Mouse (Mus musculus) intestine, embryonic 14.5 days (tissue): ENCODE results near the gene Gabbr2. TPM values are rescaled to one million over a fixed set of nuclear protein-coding genes. Genes with fewer than 3 reads are reported as not detected.

Source experiments
- ATAC-seq: fragments of 200-750 bp; cut with Nextera tagmentation; replicated peaks from 2 replicates; pipeline ENCODE4 v1.8.0; 2017; ENCODE audit warnings: low read depth, moderate number of reproducible peaks, moderate TSS enrichment, moderate library complexity; ENCODE audit not compliant: low FRiP score, low TSS enrichment
- DNase-seq: peaks from one replicate; pipeline ENCODE4 v3.0.0-alpha.2; 2018; ENCODE audit warnings: low spot score
- H3K27ac ChIP-seq: fragments of 300-500 bp; sonication (generic); 2 replicates; pipeline ENCODE4 v1.5.1; 2014; ENCODE audit warnings: low read depth, mild to moderate bottlenecking, control low read depth
- H3K27me3 ChIP-seq: fragments of 300-500 bp; sonication (generic); replicated peaks from 2 replicates; pipeline ENCODE4 v1.6.1; 2014; ENCODE audit warnings: low read length, control low read depth; ENCODE audit not compliant: control insufficient read depth, insufficient read depth
- H3K36me3 ChIP-seq: fragments of 300-500 bp; sonication (generic); 2 replicates; pipeline ENCODE4 v1.6.1; 2014; ENCODE audit warnings: low read length, control low read depth; ENCODE audit not compliant: control insufficient read depth, insufficient read depth
- H3K4me1 ChIP-seq: fragments of 300-500 bp; sonication (generic); replicated peaks from 2 replicates; pipeline ENCODE4 v1.6.1; 2014; ENCODE audit warnings: low read length, control low read depth, mixed read lengths; ENCODE audit not compliant: control insufficient read depth, insufficient read depth
- H3K4me2 ChIP-seq: fragments of 300-500 bp; sonication (generic); 2 replicates; pipeline ENCODE4 v1.6.1; 2014; ENCODE audit warnings: low read length
- H3K4me3 ChIP-seq: fragments of 300-500 bp; sonication (generic); 2 replicates; pipeline ENCODE4 v1.5.1; 2014; ENCODE audit warnings: low read depth, low read length, control low read depth, mixed read lengths
- H3K9ac ChIP-seq: fragments of 300-500 bp; sonication (generic); 2 replicates; pipeline ENCODE4 v1.6.1; 2014; ENCODE audit warnings: mild to moderate bottlenecking, low read length
- H3K9me3 ChIP-seq: fragments of 300-500 bp; sonication (generic); 2 replicates; pipeline ENCODE4 v1.6.1; 2016; ENCODE audit warnings: low read length, control low read depth; ENCODE audit not compliant: control insufficient read depth
- WGBS: fragments of 180-500 bp; shearing (Covaris S2); extraction: QIAGEN DNeasy Blood & Tissue Kit; methylation state at CpG from one replicate; pipeline ENCODE4 v1.1.7; 2014; 5-methylcytosine and 5-hydroxymethylcytosine counted together
- polyA plus RNA-seq: library from polyadenylated mRNA; unstranded; fragments of >200 nt; fragmentation: Nextera tagmentation; extraction: Ambion mirVana; gene quantifications from 2 replicates; pipeline ENCODE4 v1.2.1, GENCODE M21; 2014

The Gabbr2 gene
- polyA plus RNA-seq, 1 experiment from 2014 or later: 0.16 TPM

GRCm38 (mm10) chr4:46870157-46870556, 121.5 kb downstream of the Gabbr2 start:
- H3K27me3 ChIP-seq: no peaks in the 10 kb centered on the region
- 42% methylated on average over 6 of the region's 6 CpGs for WGBS
- H3K9me3 ChIP-seq: no peaks in the 10 kb centered on the region
- no peak overlapping the region for H3K4me3 ChIP-seq
- no peak overlapping the region for H3K4me2 ChIP-seq
- no peak for ATAC-seq
- no peak overlapping the region for H3K9ac ChIP-seq
- no peaks in the 10 kb centered on the region for H3K4me1 ChIP-seq
- H3K36me3 ChIP-seq: no peaks in the 10 kb centered on the region
- no peak for DNase-seq
- no peak overlapping the region for H3K27ac ChIP-seq

GRCm38 (mm10) chr4:46869380-46869779, 122.3 kb downstream of the Gabbr2 start:
- no peaks in the 10 kb centered on the region for H3K27me3 ChIP-seq
- H3K36me3 ChIP-seq: no peaks in the 10 kb centered on the region
- H3K9ac ChIP-seq: no peak overlapping the region
- 85% methylated on average over 2 of the region's 2 CpGs for WGBS
- no peak overlapping the region for H3K4me3 ChIP-seq
- H3K27ac ChIP-seq: no peak overlapping the region
- H3K4me1 ChIP-seq: no peaks in the 10 kb centered on the region
- ATAC-seq (no peak), DNase-seq (no peak)
- no peak overlapping the region for H3K4me2 ChIP-seq
- no peaks in the 10 kb centered on the region for H3K9me3 ChIP-seq

DNA sequence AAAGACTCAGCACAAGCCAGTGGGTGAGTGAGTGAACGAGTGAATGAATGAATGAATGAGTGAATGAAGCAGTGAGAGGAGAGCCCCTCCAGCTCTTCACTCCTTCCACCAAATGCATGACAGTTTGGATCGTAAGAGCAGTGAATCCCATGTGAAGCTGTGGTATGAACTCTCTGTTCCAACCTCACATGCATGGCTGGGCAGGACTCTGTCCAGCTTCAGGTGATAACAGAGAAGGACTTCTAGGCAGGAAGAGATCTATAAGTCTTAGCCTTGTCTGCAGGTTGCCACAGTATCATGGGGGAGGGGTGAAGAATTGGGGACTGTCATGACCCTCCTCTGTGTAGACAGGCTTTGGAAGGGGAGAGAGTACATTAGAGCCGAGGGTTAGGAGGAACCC, 122.8 kb downstream of the Gabbr2 start:
- Histone ChIP-seq H3K9ac (no peak overlapping the region), H3K4me2 (no peak overlapping the region), H3K4me1 (0 out of 2 replicates have a peak, but pooled peaks cover under 1% of the 10 kb centered on the region), H3K9me3 (no peaks in the 10 kb centered on the region), H3K4me3 (no peak overlapping the region), H3K36me3 (no peaks in the 10 kb centered on the region), H3K27me3 (no peaks in the 10 kb centered on the region), H3K27ac (no peak overlapping the region)
- ATAC-seq (no peak), DNase-seq (no peak)
- 95% methylated on average over 3 of the region's 3 CpGs for WGBS

- Histone ChIP-seq H3K27me3 (no peaks in the 10 kb centered on the region), H3K4me2 (no peak overlapping the region), H3K4me1 (0 out of 2 replicates have a peak, but pooled peaks cover 3% of the 10 kb centered on the region), H3K36me3 (no peaks in the 10 kb centered on the region), H3K4me3 (no peak overlapping the region), H3K9me3 (no peaks in the 10 kb centered on the region), H3K9ac (no peak overlapping the region), H3K27ac (no peak overlapping the region)
- no peak for ATAC-seq
- 72% methylated on average over 5 of the region's 5 CpGs for WGBS
- DNase-seq: no peak
Observed at GRCm38 (mm10) chr4:46868181-46868580, 123.5 kb downstream of the Gabbr2 start.

- WGBS: 69% methylated on average over 10 of the region's 10 CpGs
- DNase-seq (no peak), ATAC-seq (no peak)
- Histone ChIP-seq H3K36me3 (no peaks in the 10 kb centered on the region), H3K9me3 (no peaks in the 10 kb centered on the region), H3K4me2 (no peak overlapping the region), H3K27ac (no peak overlapping the region), H3K4me1 (0 out of 2 replicates have a peak, but pooled peaks cover 3% of the 10 kb centered on the region), H3K9ac (no peak overlapping the region), H3K4me3 (no peak overlapping the region), H3K27me3 (no peaks in the 10 kb centered on the region)
Observed at GRCm38 (mm10) chr4:46867779-46868178, 123.9 kb downstream of the Gabbr2 start.

- Histone ChIP-seq H3K36me3 (no peaks in the 10 kb centered on the region), H3K27me3 (no peaks in the 10 kb centered on the region), H3K4me2 (no peak overlapping the region), H3K4me3 (no peak overlapping the region), H3K4me1 (0 out of 2 replicates have a peak, but pooled peaks cover 3% of the 10 kb centered on the region), H3K9ac (no peak overlapping the region), H3K9me3 (no peaks in the 10 kb centered on the region), H3K27ac (no peak overlapping the region)
- WGBS: 60% methylated on average over 2 of the region's 2 CpGs
- ATAC-seq: no peak
- DNase-seq: no peak
Observed at GRCm38 (mm10) chr4:46866070-46866469, 125.6 kb downstream of the Gabbr2 start.

- no peak overlapping the region for H3K9ac ChIP-seq
- H3K4me2 ChIP-seq: no peak overlapping the region
- H3K36me3 ChIP-seq: no peaks in the 10 kb centered on the region
- no peaks in the 10 kb centered on the region for H3K27me3 ChIP-seq
- no peak for DNase-seq
- no peaks in the 10 kb centered on the region for H3K9me3 ChIP-seq
- 72% methylated on average over 12 of the region's 12 CpGs for WGBS
- H3K27ac ChIP-seq: no peak overlapping the region
- no peak for ATAC-seq
- H3K4me3 ChIP-seq: no peak overlapping the region
- H3K4me1 ChIP-seq: peaks cover 8% of the 10 kb centered on the region; the same call in 1 of the 2 replicates
Observed at GRCm38 (mm10) chr4:46863721-46864120, 128.0 kb downstream of the Gabbr2 start.

DNA sequence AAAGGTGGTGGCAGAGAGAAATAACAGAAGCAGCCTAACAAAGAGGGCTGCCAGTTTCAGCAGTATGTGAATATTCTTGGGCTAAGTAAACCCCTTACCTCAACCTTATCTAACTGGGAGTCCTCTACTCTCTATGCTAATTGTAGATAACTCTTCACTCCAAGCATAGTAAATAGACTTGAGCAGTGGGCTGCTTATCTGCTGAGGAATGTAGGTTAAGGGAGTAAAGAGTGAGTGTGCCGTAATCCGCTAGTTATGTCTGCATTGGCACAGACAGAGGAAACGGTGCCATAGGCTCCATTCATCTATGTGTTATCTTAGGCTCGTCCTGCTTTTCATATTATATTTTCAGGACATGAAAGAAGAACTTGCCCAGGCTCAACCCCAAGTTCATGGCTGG, 129.0 kb downstream of the Gabbr2 start:
- Histone ChIP-seq H3K4me1 (peaks cover 11% of the 10 kb centered on the region; the same call in 1 of the 2 replicates), H3K27ac (no peak overlapping the region), H3K9ac (no peak overlapping the region), H3K27me3 (no peaks in the 10 kb centered on the region), H3K4me3 (no peak overlapping the region), H3K9me3 (no peaks in the 10 kb centered on the region), H3K4me2 (no peak overlapping the region), H3K36me3 (no peaks in the 10 kb centered on the region)
- ATAC-seq (no peak), DNase-seq (no peak)
- WGBS: 85% methylated on average over 4 of the region's 4 CpGs

GRCm38 (mm10) chr4:46860586-46860985, 131.1 kb downstream of the Gabbr2 start:
- no peaks in the 10 kb centered on the region for H3K9me3 ChIP-seq
- H3K27me3 ChIP-seq: no peaks in the 10 kb centered on the region
- no peak overlapping the region for H3K27ac ChIP-seq
- WGBS: 68% methylated on average over 6 of the region's 6 CpGs
- DNase-seq (no peak), ATAC-seq (no peak)
- H3K4me3 ChIP-seq: no peak overlapping the region
- H3K9ac ChIP-seq: no peak overlapping the region
- H3K36me3 ChIP-seq: no peaks in the 10 kb centered on the region
- no peak overlapping the region for H3K4me2 ChIP-seq
- H3K4me1 ChIP-seq: peaks cover 11% of the 10 kb centered on the region; the same call in 1 of the 2 replicates
